Mouse (Mus musculus) stomach, embryonic 15.5 days (tissue): ENCODE results near the gene Fcgrt. TPM values are rescaled to one million over a fixed set of nuclear protein-coding genes. Genes with fewer than 3 reads are reported as not detected.
"Not testable (repeated sequence)": the region's sequence is repeated elsewhere in the genome, so short reads cannot be mapped to it uniquely, and the experiment has no call there.

Experiments used
- ATAC-seq: fragments of 200-750 bp; cut with Nextera tagmentation; 2 replicates; pipeline ENCODE4 v1.8.0; 2017; ENCODE audit warnings: low read depth, moderate number of reproducible peaks, moderate TSS enrichment; ENCODE audit not compliant: insufficient read depth, low FRiP score
- H3K27ac ChIP-seq: fragments of 300-500 bp; sonication (generic); 2 replicates; pipeline ENCODE4 v1.5.1; 2015; ENCODE audit warnings: mild to moderate bottlenecking, inconsistent platforms
- H3K27me3 ChIP-seq: fragments of 300-500 bp; sonication (generic); replicated peaks from 2 replicates; pipeline ENCODE4 v1.6.1; 2015; ENCODE audit warnings: inconsistent platforms
- H3K36me3 ChIP-seq: fragments of 300-500 bp; sonication (generic); 2 replicates; pipeline ENCODE4 v1.6.1; 2015; ENCODE audit warnings: inconsistent platforms
- H3K4me1 ChIP-seq: fragments of 300-500 bp; sonication (generic); 2 replicates; pipeline ENCODE4 v1.6.1; 2015; ENCODE audit warnings: inconsistent platforms
- H3K4me2 ChIP-seq: fragments of 300-500 bp; sonication (generic); 2 replicates; pipeline ENCODE4 v1.6.1; 2015; ENCODE audit warnings: mild to moderate bottlenecking, inconsistent platforms
- H3K4me3 ChIP-seq: fragments of 300-500 bp; sonication (generic); replicated peaks from 2 replicates; pipeline ENCODE4 v1.5.1; 2015; ENCODE audit warnings: inconsistent platforms
- H3K9ac ChIP-seq: fragments of 300-500 bp; sonication (generic); 2 replicates; pipeline ENCODE4 v1.6.1; 2015; ENCODE audit warnings: inconsistent platforms
- H3K9me3 ChIP-seq: fragments of 300-500 bp; sonication (generic); 2 replicates; pipeline ENCODE4 v1.6.1; 2016; ENCODE audit warnings: inconsistent platforms
- WGBS: fragments of 180-500 bp; shearing (Covaris S2); methylation state at CpG from one replicate; pipeline ENCODE4 v1.1.7; 2015; 5-methylcytosine and 5-hydroxymethylcytosine counted together
- polyA plus RNA-seq: library from polyadenylated mRNA; unstranded; fragments of >200 nt; fragmentation: Nextera tagmentation; extraction: Ambion mirVana; gene quantifications from 2 replicates; pipeline ENCODE4 v1.2.1, GENCODE M21; 2015

Gene Fcgrt
- polyA plus RNA-seq, 1 experiment from 2014 or later = 92.1 TPM

DNA sequence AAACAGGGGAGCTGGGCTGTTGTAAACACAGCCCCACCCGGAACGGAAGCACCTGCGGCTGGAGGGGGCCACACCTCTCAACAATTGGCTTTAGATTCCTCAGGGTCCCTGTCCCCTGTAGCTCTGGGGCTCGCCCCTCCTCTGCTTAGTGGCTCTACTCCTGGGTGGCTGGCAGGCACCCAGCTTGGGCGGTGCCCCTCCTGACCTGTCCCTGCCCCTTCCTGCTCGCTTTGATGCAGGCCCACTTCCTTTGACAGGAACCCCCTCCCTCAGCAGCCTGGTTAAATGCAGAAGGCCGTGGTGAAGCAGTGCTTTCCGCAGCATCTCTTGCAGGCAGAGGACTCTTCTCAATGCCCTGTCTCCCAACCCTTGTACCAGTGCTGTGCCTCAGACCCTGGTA lies 17.8 kb upstream of the Fcgrt start:
- Histone ChIP-seq H3K27ac (0 out of 2 replicates have a peak overlapping the region, but pooled peaks have one; percentile 41), H3K4me1 (peaks cover 34% of the 10 kb centered on the region), H3K9ac (no peak overlapping the region)

GRCm38 (mm10) chr7:45119780-45120709 lies 16.4 kb upstream of the Fcgrt start:
- Histone ChIP-seq H3K27ac (no peak overlapping the region), H3K4me1 (peaks cover 21% of the 10 kb centered on the region), H3K27me3 (no peaks in the 10 kb centered on the region), H3K36me3 (peaks cover 39% of the 10 kb centered on the region), H3K9me3 (no peaks in the 10 kb centered on the region), H3K4me2 (no peak overlapping the region), H3K4me3 (no peak overlapping the region), H3K9ac (no peak overlapping the region)
- WGBS = 77% methylated on average over 5 of the region's 5 CpGs
- ATAC-seq = no peak

More for the DNA sequence above, 17.8 kb upstream of the Fcgrt start:
- no peaks in the 10 kb centered on the region for H3K9me3 ChIP-seq
- H3K4me3 ChIP-seq = no peak overlapping the region
- H3K36me3 ChIP-seq = peaks cover 52% of the 10 kb centered on the region
- H3K4me2 ChIP-seq = peak overlapping the region; percentile 14
- WGBS = 36% methylated on average over 8 of the region's 8 CpGs
- no peaks in the 10 kb centered on the region for H3K27me3 ChIP-seq
- ATAC-seq = no peak

GRCm38 (mm10) chr7:45118336-45118735 lies 14.7 kb upstream of the Fcgrt start:
- peaks cover 35% of the 10 kb centered on the region for H3K36me3 ChIP-seq
- H3K4me1 ChIP-seq = peaks cover 18% of the 10 kb centered on the region
- H3K4me3 ChIP-seq = no peak overlapping the region
- no peak overlapping the region for H3K4me2 ChIP-seq
- 83% methylated on average over 6 of the region's 6 CpGs for WGBS
- H3K27ac ChIP-seq = no peak overlapping the region
- no peak for ATAC-seq
- no peaks in the 10 kb centered on the region for H3K9me3 ChIP-seq
- no peaks in the 10 kb centered on the region for H3K27me3 ChIP-seq
- H3K9ac ChIP-seq = no peak overlapping the region

DNA sequence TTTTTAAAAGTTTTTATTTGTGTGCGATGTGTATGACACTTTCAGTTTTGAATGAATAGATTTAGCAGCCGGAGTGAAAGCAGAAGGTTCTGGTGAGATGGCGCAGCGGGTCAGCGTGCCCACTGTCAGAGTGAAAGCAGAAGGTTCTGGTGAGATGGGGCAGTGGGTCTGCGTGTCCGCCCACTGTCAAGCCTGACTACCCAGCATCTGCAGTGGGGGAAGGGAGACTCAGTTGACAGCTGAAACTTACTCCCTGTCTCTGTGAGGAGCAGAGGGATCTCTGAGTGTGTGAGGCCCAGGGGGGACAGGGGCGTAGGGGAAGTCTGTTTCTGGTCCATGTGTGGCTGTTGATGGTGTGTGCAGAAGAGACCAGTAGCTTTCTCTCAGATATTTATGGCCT lies 13.9 kb upstream of the Fcgrt start:
- Histone ChIP-seq H3K9me3 (no peaks in the 10 kb centered on the region), H3K4me3 (no peak overlapping the region), H3K9ac (no peak overlapping the region), H3K27ac (peak overlapping the region; percentile 21; the same call in 1 of the 2 replicates), H3K36me3 (peaks cover 28% of the 10 kb centered on the region), H3K27me3 (no peaks in the 10 kb centered on the region), H3K4me1 (peaks cover 11% of the 10 kb centered on the region), H3K4me2 (no peak overlapping the region)
- WGBS = 75% methylated on average over 8 of the region's 8 CpGs
- ATAC-seq = no peak

GRCm38 (mm10) chr7:45113476-45113875 lies 9.8 kb upstream of the Fcgrt start:
- H3K9me3 ChIP-seq = no peaks in the 10 kb centered on the region
- no peak overlapping the region for H3K27ac ChIP-seq
- H3K9ac ChIP-seq = no peak overlapping the region
- 71% methylated on average over 2 of the region's 2 CpGs for WGBS
- no peaks in the 10 kb centered on the region for H3K4me1 ChIP-seq
- no peak overlapping the region for H3K4me2 ChIP-seq
- no peak for ATAC-seq
- no peaks in the 10 kb centered on the region for H3K36me3 ChIP-seq
- H3K27me3 ChIP-seq = no peaks in the 10 kb centered on the region
- no peak overlapping the region for H3K4me3 ChIP-seq

GRCm38 (mm10) chr7:45112529-45112928 lies 8.9 kb upstream of the Fcgrt start:
- no peaks in the 10 kb centered on the region for H3K36me3 ChIP-seq
- no peak overlapping the region for H3K27ac ChIP-seq
- no peak overlapping the region for H3K4me3 ChIP-seq
- no peaks in the 10 kb centered on the region for H3K4me1 ChIP-seq
- 36% methylated on average over 3 of the region's 3 CpGs for WGBS
- H3K9ac ChIP-seq = no peak overlapping the region
- H3K9me3 ChIP-seq = no peaks in the 10 kb centered on the region
- ATAC-seq = no peak
- H3K4me2 ChIP-seq = no peak overlapping the region
- H3K27me3 ChIP-seq = no peaks in the 10 kb centered on the region

- ATAC-seq = peak; percentile 34; the same call in 1 of the 2 replicates
- 45% methylated on average over 2 of the region's 2 CpGs for WGBS
- H3K4me2 ChIP-seq = no peak overlapping the region
- H3K36me3 ChIP-seq = no peaks in the 10 kb centered on the region
- no peaks in the 10 kb centered on the region for H3K27me3 ChIP-seq
- H3K9me3 ChIP-seq = no peaks in the 10 kb centered on the region
- H3K9ac ChIP-seq = no peak overlapping the region
- no peak overlapping the region for H3K27ac ChIP-seq
- H3K4me3 ChIP-seq = no peak overlapping the region
- H3K4me1 ChIP-seq = no peaks in the 10 kb centered on the region
Measured at GRCm38 (mm10) chr7:45111940-45112339, 8.3 kb upstream of the Fcgrt start.

- H3K27me3 ChIP-seq, H3K4me2 ChIP-seq, H3K4me1 ChIP-seq, ATAC-seq, H3K36me3 ChIP-seq, H3K9me3 ChIP-seq, H3K9ac ChIP-seq, H3K4me3 ChIP-seq, H3K27ac ChIP-seq: not testable (repeated sequence)
- whole genome bisulfite sequencing = 82% methylated on average over 4 of the region's 4 CpGs
Measured at GRCm38 (mm10) chr7:45110089-45110488, 6.4 kb upstream of the Fcgrt start.

GRCm38 (mm10) chr7:45107052-45107645 lies 3.5 kb upstream of the Fcgrt start:
- no peaks in the 10 kb centered on the region for H3K36me3 ChIP-seq
- no peak overlapping the region for H3K4me3 ChIP-seq
- ATAC-seq = no peak
- WGBS = 52% methylated on average over 5 of the region's 5 CpGs
- H3K9me3 ChIP-seq = no peaks in the 10 kb centered on the region
- peaks cover 17% of the 10 kb centered on the region for H3K4me1 ChIP-seq
- H3K27me3 ChIP-seq = no peaks in the 10 kb centered on the region
- H3K4me2 ChIP-seq = no peak overlapping the region
- no peak overlapping the region for H3K27ac ChIP-seq
- no peak overlapping the region for H3K9ac ChIP-seq

GRCm38 (mm10) chr7:45106441-45106840 lies 2.8 kb upstream of the Fcgrt start:
- no peak overlapping the region for H3K9ac ChIP-seq
- ATAC-seq = no peak
- no peaks in the 10 kb centered on the region for H3K36me3 ChIP-seq
- H3K9me3 ChIP-seq = no peaks in the 10 kb centered on the region
- H3K4me2 ChIP-seq = no peak overlapping the region
- H3K27me3 ChIP-seq = no peaks in the 10 kb centered on the region
- no peak overlapping the region for H3K27ac ChIP-seq
- H3K4me3 ChIP-seq = no peak overlapping the region
- WGBS = 64% methylated on average over 6 of the region's 6 CpGs
- peaks cover 22% of the 10 kb centered on the region for H3K4me1 ChIP-seq

DNA sequence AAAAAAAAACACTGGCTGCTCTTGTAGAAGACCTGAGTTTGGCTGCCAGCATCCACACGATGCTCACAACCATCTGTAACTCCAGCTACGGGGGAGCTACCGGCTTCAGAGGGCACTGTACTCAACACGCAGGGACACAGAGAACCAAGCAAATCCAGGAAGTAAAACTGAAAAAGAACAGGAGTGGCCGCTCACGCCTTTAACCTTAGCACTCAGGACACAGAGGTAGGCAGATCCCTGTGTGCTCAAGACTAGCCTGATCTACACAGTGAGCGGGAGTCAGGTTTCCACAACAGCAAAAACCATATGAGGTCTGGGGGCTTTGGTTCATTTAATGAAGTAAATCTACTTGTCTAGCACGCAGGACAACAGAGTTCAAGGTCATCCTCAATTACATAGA lies 1.8 kb upstream of the Fcgrt start:
- no peaks in the 10 kb centered on the region for H3K9me3 ChIP-seq
- peaks cover 22% of the 10 kb centered on the region for H3K4me1 ChIP-seq
- H3K36me3 ChIP-seq = no peaks in the 10 kb centered on the region
- no peak overlapping the region for H3K27ac ChIP-seq
- H3K4me3 ChIP-seq = no peak overlapping the region
- H3K9ac ChIP-seq = no peak overlapping the region
- H3K27me3 ChIP-seq = no peaks in the 10 kb centered on the region
- WGBS = 67% methylated on average over 8 of the region's 8 CpGs
- no peak for ATAC-seq
- H3K4me2 ChIP-seq = no peak overlapping the region

DNA sequence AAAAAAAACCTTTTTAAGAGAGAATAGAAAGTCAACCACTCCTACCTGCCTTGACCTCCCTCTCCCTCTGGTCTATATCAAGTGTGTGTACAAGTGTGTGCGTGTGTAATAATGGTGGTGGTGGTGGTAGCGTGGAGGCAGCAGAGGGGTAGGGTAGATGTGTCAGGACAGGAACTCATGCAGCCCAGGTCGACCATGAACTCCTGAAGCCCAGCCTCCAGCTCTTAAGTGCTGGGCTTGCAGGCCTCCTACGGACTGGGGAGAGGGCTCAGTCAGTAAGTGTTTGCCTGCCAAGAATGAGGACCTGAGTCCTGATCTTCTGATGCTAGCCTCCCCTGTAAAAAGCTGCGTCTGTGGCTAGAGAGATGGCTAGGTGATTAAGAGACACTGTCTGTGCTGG lies 1.3 kb upstream of the Fcgrt start:
- Histone ChIP-seq H3K9ac (no peak overlapping the region), H3K4me2 (no peak overlapping the region), H3K4me3 (no peak overlapping the region), H3K27me3 (no peaks in the 10 kb centered on the region), H3K36me3 (no peaks in the 10 kb centered on the region), H3K4me1 (peaks cover 22% of the 10 kb centered on the region), H3K9me3 (no peaks in the 10 kb centered on the region), H3K27ac (no peak overlapping the region)
- ATAC-seq = no peak
- whole genome bisulfite sequencing = 72% methylated on average over 5 of the region's 5 CpGs
